Mouse (Mus musculus) thymus, adult 18-20 months (tissue): ENCODE measurements around the gene Ssr3.
"Not testable (repeated sequence)": the region's sequence is repeated elsewhere in the genome, so short reads cannot be mapped to it uniquely, and the experiment has no call there.

Experiments
- DNase-seq, 2 experiments: peaks; one replicate each; pipeline ENCODE4 v3.0.0; 2022; ENCODE audit warnings: mixed read lengths in 2 of 2

Gene Ssr3

DNA sequence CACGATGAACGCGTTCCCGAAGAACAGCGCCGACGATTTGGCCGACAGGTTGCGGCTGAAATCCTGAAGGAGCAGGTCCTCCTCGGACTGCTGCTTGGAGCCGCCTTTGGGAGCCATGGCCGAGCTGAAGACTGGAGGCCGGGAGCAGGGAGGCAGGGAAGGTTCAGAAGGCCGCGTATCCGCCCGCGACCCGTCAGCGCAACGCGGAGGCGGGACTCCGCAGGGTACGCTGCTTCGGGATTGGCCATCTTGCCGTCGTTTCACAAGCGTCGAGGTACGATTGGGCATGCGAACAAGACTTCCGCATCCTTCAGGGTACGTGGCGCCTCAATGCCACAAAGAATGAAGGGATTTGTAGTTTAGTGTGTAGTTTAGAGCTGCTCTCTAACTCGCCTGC lies at the start of gene Ssr3:
Gene Ssr3 (minus strand): TSS at position 203 of the 397 bp plus-strand sequence.
- DNase-seq, result peak; percentile 92 to 94

DNA sequence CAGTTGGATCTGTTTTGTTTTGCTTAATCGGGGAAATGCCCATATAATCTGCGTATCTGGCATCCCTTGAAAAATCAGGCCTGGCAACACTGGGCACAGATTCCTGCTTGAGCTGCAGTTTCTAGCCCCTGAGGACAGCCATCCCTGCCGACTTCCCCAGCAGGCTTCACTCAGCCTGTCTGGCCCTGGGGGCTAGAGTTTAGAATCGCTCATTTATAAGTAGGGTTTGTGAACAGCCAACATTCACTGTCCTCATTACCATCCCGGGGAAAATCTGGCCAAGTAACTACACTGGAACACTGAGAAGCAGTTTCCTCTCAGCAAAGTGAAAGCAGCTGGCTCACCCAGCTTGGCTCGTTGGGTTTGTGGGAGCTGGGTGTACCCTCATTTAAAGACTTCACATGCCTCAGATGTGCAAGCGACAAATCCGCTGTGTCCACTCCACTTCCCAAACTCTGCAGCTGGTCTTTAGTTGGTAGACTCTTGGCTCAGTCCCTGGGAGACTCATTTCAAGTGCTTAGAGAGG lies 49.2 kb upstream of the Ssr3 start:
- no peak for DNase-seq

DNA sequence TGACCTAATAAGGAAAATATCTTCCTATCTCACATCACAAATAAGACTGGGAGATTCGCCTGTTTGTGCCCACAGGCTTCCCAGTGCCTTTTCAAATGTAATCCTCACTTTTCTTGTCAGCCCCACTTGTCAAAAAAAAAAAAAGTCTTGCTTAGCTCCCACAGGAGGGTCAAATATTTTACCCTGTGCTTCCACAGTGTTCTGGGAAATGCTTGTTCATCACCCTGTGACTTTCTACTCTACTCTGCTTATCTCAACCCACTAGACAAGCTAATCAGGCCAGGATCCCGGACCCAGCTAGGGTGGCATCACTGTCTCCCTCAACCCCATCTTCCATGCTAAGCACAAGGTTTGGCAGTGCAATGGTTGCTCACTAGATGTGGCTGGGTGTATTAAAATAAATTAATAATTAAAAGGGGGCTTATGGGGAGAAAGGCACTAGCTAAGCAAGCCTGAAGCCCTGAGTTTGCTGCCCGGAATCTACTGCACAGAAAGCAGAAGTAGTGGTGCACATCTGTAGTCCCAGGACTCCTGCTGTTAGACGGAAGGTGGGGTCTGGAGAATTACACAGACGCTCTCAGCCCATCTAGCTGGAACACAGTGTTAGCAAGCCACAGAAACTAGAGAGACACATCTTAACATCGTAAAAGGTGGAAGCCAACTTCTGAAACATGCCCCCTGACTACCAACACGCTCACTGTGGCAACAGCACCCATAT lies 46.2 kb upstream of the Ssr3 start:
- no peak for DNase-seq

DNA sequence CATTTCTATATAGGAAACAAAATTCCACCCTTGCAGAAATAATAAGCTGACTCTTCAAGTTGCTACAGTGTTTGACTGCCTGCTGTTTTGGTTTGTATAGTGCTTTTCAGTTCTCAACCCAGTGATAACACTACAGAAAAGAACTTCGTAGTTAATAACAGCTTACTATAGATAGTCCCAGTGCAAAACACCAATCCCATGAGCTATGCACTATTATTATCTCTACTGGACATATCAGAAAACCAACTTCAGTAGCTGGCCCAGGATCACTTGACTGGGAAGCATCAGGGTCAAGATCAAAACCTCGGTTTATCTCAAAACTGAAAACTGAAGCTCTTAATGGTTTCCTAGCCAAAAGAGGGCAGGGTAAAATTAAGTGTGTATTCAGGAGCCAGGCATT lies 43.4 kb upstream of the Ssr3 start:
- no peak for DNase-seq

DNA sequence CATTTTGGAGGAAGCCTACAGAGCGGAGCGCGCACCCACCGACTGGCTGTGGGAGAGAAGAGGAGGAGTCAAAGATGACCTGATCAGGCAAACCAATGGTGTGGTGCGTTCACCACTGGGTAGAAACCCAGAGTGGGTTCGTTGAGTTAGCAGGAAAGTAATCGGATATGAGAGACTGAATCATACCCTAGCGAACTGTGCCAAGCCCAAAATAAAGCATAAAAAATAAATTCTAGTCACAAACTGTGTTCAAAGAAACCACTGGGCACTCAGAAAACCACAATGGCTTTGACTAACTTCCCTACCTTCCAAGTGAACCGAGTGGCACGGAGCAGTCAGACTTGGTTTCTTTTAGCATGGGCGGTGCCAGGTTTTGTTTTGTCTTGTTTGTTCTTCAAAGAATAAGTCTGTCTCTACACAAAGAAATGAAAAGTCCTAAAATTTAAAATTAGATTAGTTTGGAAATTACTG lies 42.7 kb upstream of the Ssr3 start:
- no peak for DNase-seq

DNA sequence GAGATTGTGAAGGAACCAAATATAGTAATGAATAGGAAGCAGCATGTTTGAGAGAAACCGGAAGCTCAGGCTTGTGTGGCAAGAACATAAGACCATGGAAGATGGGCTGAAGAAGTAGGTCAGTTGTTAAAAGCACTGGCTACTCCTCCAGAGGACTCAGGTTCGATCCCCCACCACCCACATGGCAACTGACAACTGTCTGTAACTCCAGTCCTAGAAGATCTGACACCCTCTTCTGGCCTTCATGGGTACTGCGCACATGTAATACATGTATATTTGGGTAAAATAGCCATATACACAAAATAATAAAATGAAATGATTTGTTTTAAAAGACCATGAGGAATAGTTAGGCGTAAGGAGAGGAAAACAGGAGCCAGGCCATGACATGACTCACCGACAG lies 39.8 kb upstream of the Ssr3 start:
- DNase-seq, result no peak

DNA sequence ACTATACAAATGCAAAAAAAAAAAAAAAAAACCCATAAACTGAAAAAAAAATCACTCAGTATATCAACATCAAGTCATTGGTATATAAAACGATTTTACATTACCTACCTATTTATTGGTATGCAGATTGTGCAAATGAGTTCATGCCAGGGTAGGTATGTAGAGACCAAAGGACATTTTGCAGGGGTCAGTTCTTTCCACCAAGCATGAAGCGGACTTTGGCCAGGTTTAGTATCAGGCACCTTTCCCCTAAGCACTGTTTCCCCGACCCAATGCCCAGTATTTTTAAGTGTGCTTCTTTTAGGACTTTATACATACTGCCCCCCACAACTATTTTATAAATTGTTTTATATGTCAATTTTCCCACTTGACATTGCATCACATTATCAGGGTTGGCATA lies 27.3 kb upstream of the Ssr3 start:
- no peak for DNase-seq

DNA sequence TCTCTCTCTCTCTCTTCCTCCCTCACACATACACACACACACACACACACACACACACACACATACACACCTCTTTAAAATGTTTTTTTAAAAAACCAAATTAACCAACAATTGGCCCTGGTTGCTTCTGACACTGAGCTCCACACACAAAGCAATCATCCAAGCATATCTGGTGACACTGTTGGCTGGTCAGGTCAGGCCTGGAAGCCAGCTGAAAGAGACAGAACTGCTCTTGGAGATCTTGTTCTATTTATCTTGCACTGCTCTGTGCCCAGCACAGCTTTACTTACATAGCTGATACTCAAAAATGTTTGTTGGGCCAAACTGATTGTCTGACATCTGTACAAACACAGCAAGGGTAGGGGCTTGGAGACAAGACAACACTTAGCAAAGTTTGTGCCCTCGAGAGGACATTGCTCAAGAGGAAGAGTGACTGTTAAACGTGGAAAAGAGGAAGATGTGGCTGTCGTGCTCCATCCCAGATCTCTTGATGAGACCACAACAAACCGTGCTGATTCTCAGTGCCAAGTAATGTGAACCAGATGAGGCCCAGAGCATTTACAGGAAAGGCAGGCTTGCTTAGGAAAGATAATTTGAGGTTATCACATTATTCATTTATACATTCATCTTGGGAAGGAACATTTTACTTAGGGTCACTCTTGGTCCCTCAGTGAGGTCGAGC lies 25.6 kb upstream of the Ssr3 start:
- DNase-seq, result no peak

- DNase-seq, result no peak
These were observed 24.1 kb upstream of the Ssr3 start for GRCm38 (mm10) chr3:65416571-65416970.

DNA sequence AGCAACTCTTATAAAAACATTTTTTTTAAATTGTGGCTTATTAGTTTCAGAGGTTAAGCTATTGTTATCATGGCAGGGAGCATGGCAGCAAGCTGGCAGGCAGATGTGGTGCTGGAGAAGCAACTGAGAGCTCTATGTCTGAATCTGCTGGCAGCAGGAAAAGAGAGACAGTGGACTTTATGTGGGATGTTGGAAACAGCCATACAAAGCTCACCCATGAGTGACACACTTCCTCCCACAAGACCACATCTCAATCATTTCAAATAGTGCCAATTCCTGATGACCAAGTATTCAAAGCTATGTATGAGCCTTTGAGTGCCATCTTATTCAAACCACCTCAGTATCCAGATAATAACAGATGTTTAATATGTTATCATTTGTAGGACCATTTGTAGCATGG lies 15.5 kb upstream of the Ssr3 start:
- no peak for DNase-seq

- no peak for DNase-seq
These were observed 13.4 kb upstream of the Ssr3 start for GRCm38 (mm10) chr3:65405781-65406180.

GRCm38 (mm10) chr3:65397566-65397965 lies 5.1 kb upstream of the Ssr3 start:
- no peak for DNase-seq

GRCm38 (mm10) chr3:65396835-65397504 lies 4.5 kb upstream of the Ssr3 start:
- DNase-seq, result no peak

DNA sequence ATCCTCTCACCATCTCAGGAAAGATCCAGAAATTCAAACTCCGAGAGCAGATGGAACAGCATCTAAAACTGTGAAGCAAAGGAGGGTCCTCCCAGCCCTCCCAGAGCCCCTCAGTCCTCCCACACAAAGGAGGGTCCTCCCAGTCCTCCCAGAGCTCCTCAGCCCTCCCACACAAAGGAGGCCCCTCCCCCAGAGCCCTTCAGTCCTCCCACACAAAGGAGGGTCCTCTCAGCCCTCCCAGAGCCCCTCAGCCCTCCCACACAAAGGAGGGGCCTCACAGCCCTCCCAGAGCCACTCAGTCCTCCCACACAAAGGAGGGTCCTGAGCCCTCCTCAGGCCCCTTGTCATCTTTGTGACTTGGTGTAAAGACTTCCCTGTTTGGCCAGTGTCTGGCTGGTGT lies 2.7 kb upstream of the Ssr3 start:
- not testable (repeated sequence) for DNase-seq

DNA sequence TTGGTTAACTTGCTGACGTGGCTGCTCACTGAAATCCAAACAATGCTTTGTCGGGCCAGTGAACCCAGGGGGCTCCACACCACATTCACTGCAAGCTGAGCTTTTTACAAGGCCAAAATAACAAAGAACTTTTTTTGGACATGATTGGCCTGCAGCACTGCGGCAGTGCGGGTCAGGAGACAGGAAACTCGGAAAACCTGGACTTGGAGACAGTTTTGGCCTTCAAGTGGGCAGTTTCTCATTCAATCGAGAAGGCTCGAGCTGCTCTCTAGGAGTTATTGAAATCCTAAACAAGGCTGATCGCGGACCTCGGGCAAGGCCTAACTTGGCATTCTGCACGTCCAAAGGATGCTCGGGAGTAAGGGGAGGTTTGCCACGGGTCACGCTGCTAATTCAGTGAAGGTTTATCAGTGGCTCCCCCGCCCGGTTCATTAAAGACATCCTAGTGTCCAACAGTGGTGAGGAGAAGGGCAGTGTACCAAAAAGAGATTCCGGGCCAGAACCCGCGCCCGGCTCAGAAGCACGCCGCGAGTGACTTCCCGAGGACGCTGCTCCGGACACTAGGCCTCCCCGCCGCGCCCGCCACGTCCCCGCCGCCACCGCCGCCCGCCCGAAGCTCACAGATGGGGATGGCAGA lies 521 bp downstream of the Ssr3 start:
- no peak for DNase-seq

DNA sequence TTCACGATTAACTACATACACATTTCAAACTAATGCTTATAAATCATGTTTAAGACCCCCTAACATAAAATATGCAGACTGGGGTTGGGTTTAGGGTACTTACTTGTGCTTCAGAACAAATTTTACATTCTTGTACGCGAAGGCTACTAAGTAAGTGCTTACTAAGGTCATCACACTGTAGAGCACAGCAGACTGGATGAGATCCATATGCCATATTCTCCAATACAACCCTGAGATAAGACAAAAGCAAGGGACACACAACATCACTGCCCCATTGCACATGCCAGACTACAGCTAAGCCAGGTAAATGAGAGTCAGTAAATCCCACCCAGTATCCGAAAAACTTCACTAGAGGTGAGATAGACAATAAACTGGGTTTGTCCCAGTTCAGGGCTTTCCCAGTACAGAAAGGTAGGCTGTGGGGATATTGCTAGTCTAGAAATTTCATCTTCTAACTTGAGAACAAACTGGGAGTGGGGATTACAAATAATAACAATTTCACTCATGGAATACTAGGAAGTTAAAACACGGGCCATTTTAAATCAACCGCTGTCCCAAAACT lies 1.1 kb downstream of the Ssr3 start:
- no peak for DNase-seq

DNA sequence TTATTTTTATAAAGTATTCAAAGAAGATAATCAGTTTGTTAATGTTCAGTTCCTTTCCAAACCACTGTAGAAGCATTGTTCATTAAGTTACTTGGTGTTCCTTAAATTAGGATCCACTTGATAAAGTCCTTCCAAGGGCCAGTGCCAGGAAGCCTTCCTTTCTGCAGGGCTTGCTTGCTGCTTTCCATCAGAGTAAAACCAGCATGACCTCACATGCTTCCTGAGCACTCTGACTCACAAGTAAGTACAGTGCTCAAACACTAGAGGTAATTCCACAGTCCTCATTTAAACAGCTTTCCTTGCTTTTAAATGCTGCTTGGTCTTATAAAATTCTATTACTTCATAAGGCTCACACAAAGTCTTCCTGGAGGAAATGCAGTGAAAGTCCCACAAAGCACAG lies 6.7 kb downstream of the Ssr3 start:
- DNase-seq, result no peak

DNA sequence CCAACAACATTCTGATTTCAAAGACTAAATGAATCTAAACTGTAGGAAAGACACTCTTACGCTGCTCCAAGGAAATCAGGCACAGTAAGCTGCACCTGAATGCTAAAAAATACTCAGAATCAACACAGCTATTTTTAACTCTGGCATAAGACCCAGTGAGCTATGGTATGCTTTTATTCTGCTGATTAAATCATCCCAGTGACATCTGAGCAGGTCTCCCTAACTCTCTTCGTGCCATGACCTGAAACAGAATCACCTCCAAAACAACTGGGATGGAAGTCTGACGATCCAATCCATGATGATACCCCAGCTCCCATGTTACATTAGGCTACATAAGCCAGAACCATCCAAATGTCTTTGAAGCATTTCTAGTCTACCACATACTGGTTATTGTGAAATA lies 8.0 kb downstream of the Ssr3 start:
- DNase-seq, result no peak

GRCm38 (mm10) chr3:65381094-65381493 lies 11.3 kb downstream of the Ssr3 start:
- DNase-seq, result no peak

- DNase-seq, result no peak
These were observed 12.4 kb downstream of the Ssr3 start for GRCm38 (mm10) chr3:65379884-65380539.

- DNase-seq, result no peak
These were observed 13.7 kb downstream of the Ssr3 start for GRCm38 (mm10) chr3:65378724-65379123.

DNA sequence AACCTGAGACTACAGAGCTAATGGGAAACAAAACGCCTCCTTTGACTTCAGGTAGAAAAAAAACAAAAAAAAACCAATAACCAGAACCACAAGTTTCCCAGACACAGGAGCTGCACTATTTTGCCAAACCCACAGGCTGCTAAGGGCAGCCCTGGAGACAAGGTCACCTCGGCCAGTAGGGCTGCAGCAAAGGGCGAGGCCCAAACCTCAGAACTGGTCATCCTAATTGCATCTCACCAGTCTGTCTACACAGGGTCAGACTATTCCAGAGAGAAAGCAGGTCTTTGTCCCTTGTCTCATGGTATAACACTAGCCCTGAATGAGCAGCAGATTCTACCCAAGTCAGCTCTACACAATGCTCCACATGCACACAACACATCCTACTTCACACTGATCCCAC lies 17.7 kb downstream of the Ssr3 start:
- no peak for DNase-seq
